Mouse (Mus musculus): ENCODE data around the gene Cbfa2t2. TPM values are rescaled to one million over a fixed set of nuclear protein-coding genes. Genes with fewer than 3 reads are reported as not detected.
A peak's percentile ranks its signal among the peaks of the same experiment; 100 is the strongest.

Cbfa2t2 gene
- total RNA-seq (2021): 10 to 100 TPM; 23.9 to 35.6 TPM
- long read RNA-seq, experiment 1, full-length matches to known transcripts: 3 of 11 reads
- long read RNA-seq, experiment 1, partial matches to known transcripts: 1 of 11 reads
- long read RNA-seq, experiment 1, other reads (novel, unspliced or antisense): 7 of 11 reads
- long read RNA-seq, experiment 2, full-length matches to known transcripts: 9 of 14 reads
- long read RNA-seq, experiment 2, partial matches to known transcripts: 1 of 14 reads
- long read RNA-seq, experiment 2, other reads (novel, unspliced or antisense): 4 of 14 reads

DNA sequence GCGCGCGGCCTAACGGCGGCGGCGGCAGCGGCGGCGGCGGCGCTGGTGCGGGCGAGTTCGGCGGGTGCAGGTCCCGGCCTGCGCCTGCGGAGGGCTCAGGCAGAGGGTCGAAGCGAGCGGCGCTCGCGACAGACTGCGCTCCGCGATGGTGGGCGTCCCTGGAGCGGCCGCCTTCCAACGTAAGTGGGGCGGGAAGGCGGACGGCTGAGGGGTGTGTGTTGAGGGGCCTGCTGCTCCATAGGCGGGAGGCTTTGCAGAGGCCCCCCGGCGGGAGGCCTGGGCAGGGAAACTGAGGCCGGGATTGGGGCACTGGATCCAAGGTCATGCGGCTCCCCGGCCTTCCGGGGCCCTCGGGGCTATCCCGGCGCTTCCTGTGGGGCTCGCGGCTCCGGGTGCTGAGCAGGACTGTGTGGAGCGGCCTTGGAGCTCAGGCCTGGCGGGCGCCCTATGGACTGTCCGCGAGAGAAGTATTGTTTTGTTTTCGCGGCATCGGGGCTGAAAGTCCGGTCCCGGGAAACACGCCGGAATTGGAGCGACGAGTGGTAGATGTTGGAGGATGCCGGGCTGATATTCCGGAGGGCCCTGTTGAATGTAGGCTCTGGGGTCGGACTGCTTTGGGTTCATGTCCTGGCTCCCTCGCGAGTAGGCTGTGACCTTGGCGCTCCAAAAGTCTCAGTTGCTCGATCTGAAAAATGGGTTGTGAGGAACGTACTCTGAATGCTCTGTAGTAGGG is at the start of gene Cbfa2t2:
Gene Cbfa2t2 (plus strand): TSS at position 24 of the 733 bp plus-strand sequence.
- peak; percentile 75 for DNase-seq

DNA sequence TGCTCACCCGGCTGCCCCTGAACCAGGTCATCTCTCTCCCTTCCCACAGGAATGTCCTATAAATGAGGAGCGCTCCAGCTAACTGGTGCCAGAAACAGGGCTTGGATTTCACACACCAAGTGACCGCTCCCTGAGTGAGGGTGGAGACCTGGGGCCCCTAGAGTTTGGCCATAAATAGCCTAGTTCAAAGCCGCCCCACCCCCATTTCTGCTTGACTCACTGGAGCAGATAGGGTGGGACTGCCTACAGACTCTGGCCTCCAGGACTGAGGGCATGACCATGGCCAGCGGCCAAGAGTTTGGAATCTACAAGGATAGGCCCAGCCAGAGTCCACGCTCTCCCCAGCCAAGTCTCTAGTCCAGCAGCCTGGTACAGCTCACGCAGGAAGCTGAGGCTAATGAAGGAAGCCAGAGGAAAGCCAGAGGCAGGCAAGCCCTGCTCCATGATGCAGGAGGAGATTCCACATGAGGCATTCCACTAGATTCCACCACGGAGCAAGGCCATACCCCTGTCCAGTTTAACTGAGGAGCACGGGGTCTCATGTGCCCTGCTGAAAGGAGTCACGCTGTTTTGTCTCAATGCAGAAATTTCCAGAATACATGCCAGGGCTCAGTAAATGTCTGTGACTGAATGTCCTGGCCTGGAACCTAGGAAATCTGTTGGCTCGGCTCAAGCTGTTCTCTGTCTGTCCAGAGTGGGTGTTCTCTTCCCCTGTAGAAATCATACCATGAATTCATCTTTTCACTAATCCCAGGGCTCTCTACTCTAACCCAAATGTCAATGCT is 45.9 kb upstream of the Cbfa2t2 start:
- peak; percentile 95 for DNase-seq

DNA sequence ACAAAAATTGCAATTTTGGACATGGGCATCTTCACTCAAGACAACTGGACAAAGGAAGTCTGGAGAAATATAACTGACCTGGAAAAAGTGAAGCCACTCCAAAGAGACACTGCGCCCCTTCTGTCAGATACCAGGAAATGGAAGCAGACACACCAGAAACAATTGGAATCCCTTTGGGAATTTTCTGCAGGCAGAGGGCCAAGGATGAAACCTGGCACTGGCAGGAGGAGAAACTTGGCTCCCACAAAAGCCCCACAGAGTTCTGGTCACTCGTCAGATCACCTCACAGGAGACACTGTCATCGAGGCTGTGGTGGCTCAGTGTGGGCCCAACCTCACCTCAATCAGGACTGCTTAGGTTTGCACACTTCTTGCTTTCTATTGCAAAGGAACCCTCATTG is 41.7 kb upstream of the Cbfa2t2 start:
- no peak for DNase-seq

DNA sequence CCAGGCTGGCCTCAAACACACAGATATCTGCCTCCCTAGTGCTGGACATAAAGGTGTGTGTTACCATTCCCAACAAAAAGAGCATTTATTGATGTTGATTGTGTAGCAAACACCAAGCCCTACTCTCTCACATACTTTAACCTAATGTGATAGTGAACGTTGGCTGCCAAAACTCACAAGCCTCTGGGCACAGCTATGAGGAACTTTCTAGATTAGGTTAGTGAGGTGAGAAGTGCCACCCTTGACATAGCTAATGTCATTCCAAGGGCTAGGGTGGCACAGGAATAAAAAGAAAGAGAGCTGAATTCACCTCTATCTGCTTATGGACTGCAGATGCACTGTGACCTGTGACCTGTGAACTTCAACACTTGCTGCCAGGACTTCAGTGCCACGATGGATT is 39.8 kb upstream of the Cbfa2t2 start:
- DNase-seq: no peak

DNA sequence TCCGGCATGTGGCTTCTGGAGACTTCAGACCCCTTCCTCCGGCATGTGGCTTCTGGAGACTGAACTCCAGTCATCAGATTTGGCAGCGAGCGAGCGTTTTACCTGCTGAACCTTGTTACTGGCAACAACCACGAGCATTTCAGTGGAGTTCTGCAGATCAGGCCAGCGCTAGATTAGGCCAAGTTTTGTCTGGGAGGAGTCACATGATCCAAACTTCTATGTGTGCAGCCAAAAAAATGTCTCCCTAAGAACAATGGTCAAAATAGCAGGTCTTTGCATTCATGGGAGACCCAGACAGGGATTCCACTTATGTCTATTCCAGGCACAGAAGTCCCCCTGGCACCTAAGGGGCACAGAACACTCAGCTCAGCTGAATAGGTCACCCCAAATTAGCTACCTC is 38.0 kb upstream of the Cbfa2t2 start:
- DNase-seq: no peak

DNA sequence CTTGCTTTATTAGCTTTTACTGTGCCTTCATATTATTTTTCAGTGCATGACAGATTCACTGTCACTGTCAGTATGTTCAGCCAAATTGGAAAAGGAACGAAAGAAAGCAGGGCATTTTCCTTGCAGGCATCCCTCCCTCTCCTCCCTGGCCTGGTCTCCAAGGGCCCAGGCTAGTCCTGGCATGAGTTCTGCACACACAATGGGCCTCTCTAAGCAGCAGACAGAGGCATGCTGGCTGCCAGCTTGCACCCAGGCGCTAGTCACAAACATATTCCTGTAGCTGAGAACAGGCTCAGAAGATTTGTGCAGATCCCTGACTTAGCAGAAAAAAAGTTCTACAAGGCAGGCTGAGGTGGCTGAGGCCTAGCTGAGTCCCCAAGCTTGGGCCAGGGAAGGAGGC is 37.0 kb upstream of the Cbfa2t2 start:
- DNase-seq: peak; percentile 33

DNA sequence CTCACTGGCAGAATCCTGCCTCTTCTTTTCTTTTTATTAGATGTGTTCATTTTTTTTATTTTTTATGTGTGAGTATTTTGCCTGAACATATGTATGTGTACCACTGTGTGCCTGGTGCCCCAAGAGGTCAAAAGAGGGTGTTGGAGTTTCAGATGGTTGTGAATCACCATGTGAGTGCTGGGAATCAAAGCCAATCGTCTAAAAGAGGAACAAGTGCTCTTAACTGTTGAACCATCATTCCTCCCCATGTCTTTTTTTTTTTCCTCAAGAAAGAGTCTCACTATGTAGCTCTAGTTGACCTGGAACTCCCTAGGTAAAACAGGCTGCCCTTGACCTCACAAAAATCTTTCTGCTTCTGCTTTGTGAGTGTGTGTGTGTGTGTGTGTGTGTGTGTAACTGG is 34.3 kb upstream of the Cbfa2t2 start:
- DNase-seq: no peak

DNA sequence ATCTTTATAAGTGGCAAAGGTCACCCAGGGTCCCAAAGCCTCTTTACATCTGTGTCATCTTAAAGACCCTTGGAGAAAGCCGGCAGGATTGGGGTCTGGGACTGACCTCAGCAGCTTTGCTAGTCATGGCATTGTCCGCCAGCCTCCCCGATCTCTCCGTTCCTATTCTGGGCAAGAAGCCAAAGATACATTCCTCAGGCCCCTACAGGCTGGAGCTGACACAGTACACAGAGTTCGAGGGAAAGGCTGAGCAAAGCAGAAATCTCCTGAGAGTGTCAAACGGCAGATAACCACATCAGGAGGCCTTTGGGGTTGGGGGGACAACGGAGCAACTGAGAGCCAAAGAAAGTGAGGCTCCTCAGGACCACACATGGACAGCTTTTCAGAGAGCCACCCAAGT is 33.5 kb upstream of the Cbfa2t2 start:
- peak; percentile 61 for DNase-seq

DNA sequence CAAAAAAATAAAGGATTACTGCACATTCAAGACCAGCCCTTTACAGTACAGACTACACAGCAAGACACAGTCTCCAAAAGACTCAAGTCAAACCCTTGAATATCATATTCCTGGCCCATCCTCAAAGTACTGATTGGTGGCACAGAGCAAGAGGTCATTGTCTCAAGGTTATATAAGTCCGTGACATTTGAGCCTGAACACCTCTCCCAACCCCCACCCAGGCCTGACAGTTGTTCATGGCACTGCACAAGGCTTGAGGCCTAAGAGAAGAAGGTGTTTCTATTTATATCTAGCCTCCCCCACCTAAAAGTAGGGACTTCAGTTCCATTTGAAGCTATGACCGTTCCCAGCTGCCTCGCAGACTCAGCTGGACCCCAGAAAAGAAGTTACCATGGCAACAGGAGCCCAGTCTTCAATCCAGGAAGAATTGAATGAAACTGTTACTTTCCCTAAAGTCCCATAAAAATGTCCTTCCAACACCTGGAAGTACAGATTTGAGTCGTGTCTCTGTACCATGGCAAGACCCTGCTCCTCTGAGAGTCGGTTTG is 30.8 kb upstream of the Cbfa2t2 start:
- DNase-seq: no peak

DNA sequence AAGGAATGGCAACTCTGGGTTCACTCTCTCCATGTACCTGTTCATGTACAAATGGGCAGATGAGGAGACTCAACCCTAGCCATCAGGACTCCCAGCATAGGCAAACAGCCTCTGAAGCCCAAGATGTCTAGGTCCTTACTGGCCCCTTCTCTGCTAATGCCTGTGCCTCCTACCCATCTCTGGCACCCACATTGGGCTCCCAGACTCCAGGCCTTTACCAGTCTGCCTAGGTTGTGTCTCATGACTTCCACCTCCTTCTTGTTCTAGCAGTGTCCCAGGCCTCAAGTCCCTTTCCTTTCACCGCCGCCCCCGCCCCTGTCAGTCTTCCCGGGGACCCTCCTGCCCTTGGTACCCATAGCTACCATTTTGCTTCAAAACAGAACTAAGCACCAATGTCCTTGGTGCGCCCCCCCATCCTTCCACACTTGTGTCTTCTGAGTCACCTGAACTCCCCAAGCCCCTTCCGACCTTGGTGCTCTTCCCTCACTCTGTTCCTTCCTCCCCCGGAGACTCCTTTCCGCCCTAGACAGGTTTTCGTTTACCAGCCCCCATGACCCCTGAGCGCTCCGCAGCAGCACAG is 29.1 kb upstream of the Cbfa2t2 start:
- peak; percentile 28 for DNase-seq

DNA sequence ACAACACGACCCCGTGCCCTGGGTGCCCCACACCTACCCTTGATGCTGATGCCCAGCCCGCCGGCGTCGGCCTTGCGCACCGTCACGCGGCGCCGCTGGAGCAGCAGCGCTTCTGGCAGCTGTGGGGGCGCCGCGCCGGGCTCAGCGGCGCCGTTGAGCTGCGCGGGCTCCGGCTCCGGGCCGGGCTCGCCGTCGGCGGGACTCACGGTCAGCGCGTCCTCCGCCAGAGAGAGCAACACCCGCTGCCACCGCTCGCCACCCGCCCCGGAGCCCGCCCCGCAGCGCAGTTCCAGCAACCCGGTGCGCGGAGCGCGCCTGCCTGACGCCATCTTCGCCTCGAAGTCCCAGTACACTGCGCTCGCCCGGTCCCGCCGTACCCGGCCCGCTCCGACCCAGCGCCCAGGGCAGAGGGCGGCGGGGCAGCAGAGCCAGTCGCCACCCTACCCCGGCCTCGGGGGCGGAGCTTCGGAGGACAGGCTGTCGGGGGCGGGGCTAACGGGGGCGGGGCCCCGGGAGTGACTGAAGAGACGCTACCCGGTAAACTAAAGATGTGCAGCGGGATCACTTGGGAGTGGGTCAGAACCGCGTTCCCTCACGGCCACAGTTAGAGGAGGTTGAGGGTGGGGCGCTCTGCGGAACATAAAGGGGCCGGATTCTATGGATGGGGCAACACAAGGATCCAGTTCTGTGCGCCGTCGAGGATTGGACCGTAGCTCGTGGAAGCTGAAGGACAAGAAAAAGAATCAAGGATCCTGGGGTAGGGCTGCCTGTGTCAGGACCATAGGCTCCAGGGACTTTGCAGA is 28.4 kb upstream of the Cbfa2t2 start, which contains the start of gene Snta1:
Gene Snta1 (minus strand): TSS at position 457 of the 803 bp plus-strand sequence.
- DNase-seq: peak; percentile 96

DNA sequence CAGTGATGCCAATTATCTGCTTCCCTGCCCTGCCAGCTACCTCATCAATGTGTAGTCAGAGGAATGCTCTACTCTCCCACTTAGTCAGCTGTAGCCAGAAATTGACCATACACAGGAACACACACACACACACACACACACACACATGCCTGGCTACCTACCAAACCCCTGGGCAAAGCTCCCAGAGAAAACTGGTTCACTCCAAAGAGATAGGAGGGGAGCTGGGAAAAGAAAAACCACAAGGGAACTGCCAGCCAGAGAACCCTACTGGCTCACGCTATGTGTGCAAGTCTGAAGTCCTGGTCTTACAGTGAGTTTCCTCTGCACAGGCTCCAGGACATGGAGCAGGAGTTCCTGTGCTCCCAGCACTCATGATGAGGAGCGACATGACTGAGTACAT is 25.9 kb upstream of the Cbfa2t2 start:
- DNase-seq: peak; percentile 76

DNA sequence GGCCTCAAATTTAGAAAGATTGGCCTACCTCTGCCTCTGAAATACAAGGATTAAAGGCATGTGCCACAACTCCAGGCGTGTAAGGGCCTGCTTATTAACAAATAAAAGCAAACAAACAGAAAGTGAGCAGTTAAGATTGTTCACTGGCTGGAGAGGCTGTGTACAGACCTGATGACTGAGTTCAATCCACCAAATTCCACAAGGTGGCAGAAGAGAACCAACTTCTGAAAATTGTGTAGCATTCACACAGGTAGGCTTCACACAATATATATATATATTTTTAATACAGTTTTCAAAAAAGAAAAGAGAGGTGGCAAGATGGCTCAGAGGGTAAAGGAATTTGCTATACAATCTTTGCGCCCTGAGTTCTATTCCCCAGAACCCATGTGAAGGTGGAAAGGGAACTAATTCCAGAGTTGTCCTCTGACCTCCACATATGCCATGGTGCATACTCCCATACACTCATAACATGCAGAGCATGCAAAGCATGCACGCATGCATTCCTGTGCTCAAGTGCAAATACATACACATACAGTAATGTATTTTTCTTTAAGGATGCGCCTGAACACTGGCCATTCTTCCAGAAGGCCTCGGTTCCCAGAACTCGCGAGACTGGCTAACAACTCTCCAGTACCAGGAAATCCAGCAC is 24.1 kb upstream of the Cbfa2t2 start:
- DNase-seq: peak; percentile 56

DNA sequence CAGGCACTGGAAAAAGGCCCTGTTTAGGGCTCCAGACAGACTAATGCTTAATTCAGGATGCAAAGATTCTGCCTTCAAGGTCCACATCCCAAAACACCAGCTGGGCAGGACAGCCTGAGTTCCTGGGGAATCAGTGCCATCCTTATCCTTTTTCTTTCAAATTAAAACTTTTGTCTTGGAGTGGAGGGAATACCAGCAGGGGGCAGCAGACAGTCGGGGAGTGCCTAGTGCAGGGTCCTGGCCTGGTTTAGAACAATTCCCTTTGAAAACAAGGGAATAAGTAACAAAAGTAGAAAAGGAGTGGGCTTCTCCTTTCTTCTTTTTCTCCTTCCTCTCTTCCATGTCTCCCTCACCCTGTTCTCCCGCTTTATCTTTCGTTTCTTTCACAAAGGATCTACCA is 19.2 kb upstream of the Cbfa2t2 start:
- peak; percentile 92 for DNase-seq

DNA sequence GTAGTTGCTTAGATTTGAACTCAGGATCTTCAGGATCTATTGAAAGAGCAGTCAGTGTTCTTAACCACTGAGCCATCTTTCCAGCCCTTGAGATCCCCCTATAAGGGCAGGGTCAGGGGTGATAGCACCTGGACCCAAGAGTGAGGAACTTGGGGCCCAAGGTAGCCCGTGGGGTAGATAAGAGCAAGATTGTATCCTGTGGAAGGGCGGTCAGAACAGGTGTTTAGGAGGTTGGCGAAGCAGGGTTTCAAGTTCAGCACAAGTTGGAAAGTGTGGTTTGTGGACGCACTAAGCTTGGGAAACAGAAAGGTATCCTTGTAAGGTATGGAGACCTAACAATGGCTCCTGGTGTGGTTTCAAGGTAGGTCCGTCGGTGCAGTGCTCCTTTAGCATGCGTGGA is 18.3 kb upstream of the Cbfa2t2 start:
- DNase-seq: no peak

DNA sequence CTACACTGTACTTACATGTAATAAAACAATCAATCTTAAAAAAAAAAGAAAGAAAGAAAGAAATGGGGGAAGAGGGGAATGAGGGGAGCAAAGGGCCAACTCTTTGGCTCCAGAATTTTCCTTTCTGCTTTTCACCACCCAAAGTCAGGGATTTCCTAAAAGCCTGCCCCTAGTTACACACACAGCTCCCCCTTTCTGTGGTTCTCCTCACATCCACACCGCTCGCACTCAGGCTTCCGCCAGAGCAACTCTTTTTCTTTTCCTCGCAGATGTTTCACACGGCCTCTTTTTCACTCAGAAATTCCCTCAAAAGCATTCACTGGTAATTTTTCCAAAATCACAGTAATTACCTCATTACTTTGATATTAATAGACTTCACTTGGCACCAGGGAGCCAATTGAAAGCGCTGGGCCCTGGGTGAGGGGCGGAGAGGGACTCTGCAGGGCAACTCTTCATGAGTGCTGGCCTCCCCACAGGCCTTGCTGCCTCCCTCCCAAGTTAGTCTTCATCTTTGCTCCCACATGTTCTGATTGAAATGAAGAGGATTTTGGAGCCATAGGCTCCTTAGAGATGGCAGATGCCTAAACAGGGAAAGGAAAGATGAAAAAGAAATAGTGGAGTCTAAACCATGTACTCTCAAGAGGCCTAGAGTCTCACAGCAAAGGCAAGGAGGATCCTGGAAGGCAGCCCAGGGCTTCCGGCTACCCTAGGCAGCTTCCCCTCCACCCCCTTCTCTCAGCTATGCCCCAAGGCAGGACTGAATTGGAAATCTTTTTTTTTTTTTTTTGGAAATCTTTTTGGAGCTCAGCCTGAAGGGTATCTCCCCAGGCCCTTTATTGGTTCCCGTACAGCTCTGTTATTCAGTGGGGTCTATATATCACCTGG is 16.4 kb upstream of the Cbfa2t2 start:
- DNase-seq: no peak

DNA sequence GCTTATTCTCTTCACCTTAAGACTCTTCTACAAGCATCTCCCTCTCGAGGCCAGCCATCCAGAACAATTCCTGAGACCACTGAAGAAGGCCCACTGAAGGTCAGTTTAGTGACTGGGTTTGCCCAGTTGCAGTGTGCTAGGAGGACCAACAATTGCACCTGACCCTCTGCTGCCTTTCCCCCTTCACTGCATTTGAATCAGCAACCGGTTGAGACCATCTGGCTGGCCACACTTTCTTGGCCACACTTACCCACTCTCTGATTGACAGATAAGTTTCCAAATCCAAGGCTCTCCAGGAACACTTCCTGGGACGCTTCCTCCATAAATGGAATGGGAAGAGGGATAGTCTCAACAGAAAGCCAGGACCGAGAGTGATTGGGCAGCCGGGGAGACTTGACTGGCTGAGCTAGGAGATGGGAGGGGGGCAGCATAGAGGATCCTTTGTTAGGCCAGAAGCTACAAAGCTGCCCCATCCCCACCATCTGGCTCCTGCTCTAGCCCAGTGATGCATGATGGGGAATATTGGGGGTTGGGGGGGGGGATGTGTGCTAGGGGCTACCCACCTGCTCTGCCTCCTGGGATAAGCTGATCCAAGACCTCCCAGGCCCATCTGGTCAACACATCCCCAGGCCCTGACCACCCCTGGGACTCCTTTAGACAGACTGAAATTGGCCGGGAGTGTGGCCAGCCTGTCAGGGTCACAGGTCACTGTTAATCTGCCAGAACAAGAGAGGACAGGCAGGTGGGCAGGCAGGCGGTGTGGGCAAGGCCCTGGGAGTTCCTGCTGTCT is 15.1 kb upstream of the Cbfa2t2 start:
- DNase-seq: no peak

DNA sequence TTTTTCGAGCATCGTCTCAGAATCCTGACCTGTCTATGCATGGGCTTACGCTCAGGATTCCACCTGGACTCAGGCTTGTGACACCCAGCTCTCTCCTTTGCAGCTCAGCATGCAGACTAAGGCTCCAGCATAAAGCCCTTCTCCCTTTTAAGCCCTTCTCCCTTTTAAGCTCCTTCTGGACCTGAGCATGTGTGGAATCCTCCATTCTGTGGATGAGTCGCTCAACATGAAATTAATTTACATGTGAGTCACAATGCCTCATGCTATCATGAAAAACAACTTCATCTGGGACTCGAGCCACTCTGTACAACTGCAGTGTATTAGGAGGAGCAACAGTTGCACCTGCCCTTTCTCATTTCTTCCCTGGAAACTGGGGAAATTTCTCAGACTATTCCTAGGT is 14.1 kb upstream of the Cbfa2t2 start:
- no peak for DNase-seq

DNA sequence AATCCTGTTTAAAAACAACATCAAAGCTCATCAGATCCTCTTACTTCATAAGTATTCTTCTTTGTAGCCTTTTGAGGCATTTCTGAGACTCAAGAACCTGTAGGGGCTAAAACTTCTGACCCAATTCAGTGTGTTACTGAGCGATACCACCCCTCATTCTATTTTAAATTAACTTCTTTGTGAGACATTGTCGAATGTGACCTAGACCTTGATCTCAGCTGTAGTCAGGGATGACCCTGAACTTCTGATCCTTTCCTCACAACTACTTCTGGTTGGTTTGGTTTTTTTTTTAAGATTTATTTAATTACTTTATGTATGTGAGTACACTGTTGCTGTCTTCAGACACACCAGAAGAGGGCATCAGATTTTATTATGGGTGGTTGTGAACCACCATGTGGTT is 12.7 kb upstream of the Cbfa2t2 start:
- no peak for DNase-seq
